Mouse (Mus musculus) liver, adult 2 months (tissue): Measurements from ENCODE around the gene Arhgap45.

Experiments used
- CTCF ChIP-seq: fragments of 200-500 bp; IDR thresholded peaks from 2 replicates; pipeline ENCODE4 v1.5.1; 2011; ENCODE audit warnings: low read depth, low read length, control low read depth
- POLR2A ChIP-seq: fragments of 200-500 bp; IDR thresholded peaks from 2 replicates; pipeline ENCODE4 v1.6.1; 2011; ENCODE audit warnings: low read length, control low read depth; ENCODE audit not compliant: insufficient read depth; ENCODE audit errors: extremely low read depth

- TF ChIP-seq CTCF (no peak), POLR2A (no peak)
Measured at GRCm38 (mm10) chr10:80022806-80023205, 6.4 kb downstream of the Arhgap45 start.
